Mouse (Mus musculus): ENCODE data around the gene Cuedc1. TPM values are rescaled to one million over a fixed set of nuclear protein-coding genes. Genes with fewer than 3 reads are reported as not detected.

Gene Cuedc1
- polyA plus RNA-seq, 1 experiment: 14.4 TPM

DNA sequence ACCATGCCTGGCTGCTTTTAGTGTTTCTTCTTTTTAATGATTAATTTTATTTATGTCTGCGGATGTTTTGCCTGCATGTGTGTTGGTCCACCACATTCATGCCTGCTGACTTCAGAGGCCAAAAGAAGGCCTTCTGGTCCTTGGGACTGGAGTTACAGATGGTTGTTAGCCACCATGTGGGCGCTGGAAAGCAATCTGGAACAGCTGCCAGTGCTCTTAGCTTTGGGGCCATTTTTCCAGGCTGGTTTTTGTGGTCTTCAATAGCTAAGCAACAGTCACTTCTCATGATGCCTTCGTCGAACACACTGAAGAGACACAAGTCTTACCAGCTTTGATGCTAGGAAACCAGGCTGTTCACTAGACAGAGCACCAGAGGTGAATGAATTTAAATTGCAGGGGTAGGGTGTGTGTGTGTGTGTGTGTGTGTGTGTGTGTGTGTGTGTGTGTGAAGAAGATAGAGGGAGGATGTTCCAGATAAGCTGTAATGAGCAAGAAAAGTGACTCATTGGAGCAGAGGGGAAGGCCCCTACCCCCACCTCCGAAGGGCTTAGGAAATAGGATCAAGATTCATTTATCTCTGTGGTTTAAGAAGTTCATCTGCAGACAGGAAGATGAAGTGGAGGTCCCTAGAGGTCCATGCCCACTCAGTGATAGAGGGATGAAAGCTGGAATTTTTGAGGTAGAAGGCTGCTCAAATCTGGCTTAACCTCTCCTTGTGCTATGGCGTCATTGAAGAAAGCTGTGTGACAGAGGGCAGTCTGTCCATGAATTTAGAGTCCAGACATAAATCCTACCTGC, 7.8 kb downstream of the Cuedc1 start:
- no peak for TF ChIP-seq CTCF (IDR thresholded peaks at IDR 0.05; ENCODE audit: control insufficient read depth, insufficient read depth, low read length)
- TF ChIP-seq POLR2A (IDR thresholded peaks at IDR 0.05; ENCODE audit: borderline replicate concordance, control insufficient read depth, low read depth, low read length): no peak
- peaks cover 2% of the 10 kb centered on the region for H3K4me1 ChIP-seq (ENCODE audit: control insufficient read depth, insufficient read depth, low read length)
- 65% methylated on average over 6 of the region's 6 CpGs for WGBS
- H3K4me3 ChIP-seq (replicated peaks; ENCODE audit: control insufficient read depth, low read depth, low read length): no peak overlapping the region
- H3K27ac ChIP-seq (ENCODE audit: control insufficient read depth, insufficient read depth, low read depth, low read length, poor library complexity): no peak overlapping the region

DNA sequence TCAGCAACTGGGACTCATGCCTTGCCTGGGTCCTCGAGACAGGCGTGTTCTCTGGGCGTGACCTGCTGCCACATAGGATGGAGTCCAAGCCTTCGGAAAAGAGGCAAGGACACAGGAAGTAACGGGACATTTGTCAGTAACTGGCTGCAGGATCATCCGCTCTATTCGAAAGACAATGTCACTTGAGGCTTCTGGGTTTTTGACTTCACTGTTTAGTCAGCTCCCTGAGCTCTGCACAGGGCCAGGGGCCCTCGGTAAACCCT, 8.4 kb downstream of the Cuedc1 start:
- TF ChIP-seq CTCF (IDR thresholded peaks at IDR 0.05; ENCODE audit: control insufficient read depth, insufficient read depth, low read length): no peak
- no peak for TF ChIP-seq POLR2A (IDR thresholded peaks at IDR 0.05; ENCODE audit: borderline replicate concordance, control insufficient read depth, low read depth, low read length)
- no peak overlapping the region for H3K27ac ChIP-seq (ENCODE audit: control insufficient read depth, insufficient read depth, low read depth, low read length, poor library complexity)
- H3K4me1 ChIP-seq (ENCODE audit: control insufficient read depth, insufficient read depth, low read length): peaks cover 2% of the 10 kb centered on the region
- 79% methylated on average over 8 of the region's 8 CpGs for WGBS
- no peak overlapping the region for H3K4me3 ChIP-seq (replicated peaks; ENCODE audit: control insufficient read depth, low read depth, low read length)

DNA sequence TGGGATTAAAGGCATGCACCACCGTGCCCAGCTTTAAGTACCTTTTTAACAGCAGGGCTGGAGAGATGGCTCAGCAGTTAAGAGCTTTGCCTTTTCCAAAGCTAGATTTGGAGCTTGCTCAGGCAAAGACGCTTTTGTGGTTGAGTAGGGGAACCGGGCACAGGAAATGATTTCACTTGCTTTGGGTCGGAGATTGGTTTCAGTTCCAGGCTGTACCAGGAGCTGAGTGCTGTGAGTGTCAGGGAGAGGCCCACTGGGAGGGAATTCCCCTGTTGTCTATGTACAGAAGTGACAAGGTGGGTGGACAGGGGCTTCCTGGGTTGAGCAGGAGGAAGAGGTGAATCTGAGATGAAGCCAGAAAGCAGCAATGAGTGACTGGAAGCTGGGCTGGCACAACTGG, 9.5 kb downstream of the Cuedc1 start:
- peaks cover 2% of the 10 kb centered on the region for H3K4me1 ChIP-seq (ENCODE audit: control insufficient read depth, insufficient read depth, low read length)
- TF ChIP-seq POLR2A (IDR thresholded peaks at IDR 0.05; ENCODE audit: borderline replicate concordance, control insufficient read depth, low read depth, low read length) (no peak), CTCF (IDR thresholded peaks at IDR 0.05; ENCODE audit: control insufficient read depth, insufficient read depth, low read length) (no peak)
- 2% methylated on average over 4 of the region's 4 CpGs for WGBS
- no peak overlapping the region for H3K27ac ChIP-seq (ENCODE audit: control insufficient read depth, insufficient read depth, low read depth, low read length, poor library complexity)
- H3K4me3 ChIP-seq (replicated peaks; ENCODE audit: control insufficient read depth, low read depth, low read length): no peak overlapping the region

DNA sequence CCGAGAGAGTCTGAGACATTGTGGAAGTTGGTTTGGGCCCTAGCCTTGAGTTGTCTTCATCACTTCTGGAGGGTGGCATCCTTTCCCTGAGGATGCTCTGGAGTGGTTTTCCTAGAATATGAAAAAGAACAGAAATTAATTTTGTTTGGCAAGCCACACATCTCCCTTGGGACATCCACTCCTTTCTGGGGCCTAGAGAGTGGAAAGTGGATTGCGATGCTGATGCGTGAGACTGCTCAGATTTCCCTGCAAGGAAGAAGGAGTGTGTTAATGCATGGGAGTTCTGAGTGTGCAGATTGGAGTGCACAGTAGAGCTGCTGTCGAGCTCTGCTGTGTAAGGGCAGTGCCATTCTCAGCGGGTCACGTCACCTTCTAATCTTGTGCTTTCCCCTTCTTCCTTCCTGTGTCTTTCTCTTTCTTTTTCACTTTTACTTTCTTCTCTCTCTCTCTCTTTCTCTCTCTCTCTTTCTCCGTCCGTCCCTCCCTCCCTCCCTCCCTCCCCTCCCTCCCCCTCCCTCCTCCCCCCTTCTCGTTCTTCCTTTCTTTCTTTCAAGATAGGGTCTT, 12.3 kb downstream of the Cuedc1 start:
- H3K4me1 ChIP-seq (ENCODE audit: control insufficient read depth, insufficient read depth, low read length): peaks cover 5% of the 10 kb centered on the region
- no peak for TF ChIP-seq CTCF (IDR thresholded peaks at IDR 0.05; ENCODE audit: control insufficient read depth, insufficient read depth, low read length)
- TF ChIP-seq POLR2A (IDR thresholded peaks at IDR 0.05; ENCODE audit: borderline replicate concordance, control insufficient read depth, low read depth, low read length): no peak
- no peak overlapping the region for H3K27ac ChIP-seq (ENCODE audit: control insufficient read depth, insufficient read depth, low read depth, low read length, poor library complexity)
- H3K4me3 ChIP-seq (replicated peaks; ENCODE audit: control insufficient read depth, low read depth, low read length): no peak overlapping the region
- 55% methylated on average over 9 of the region's 9 CpGs for WGBS

DNA sequence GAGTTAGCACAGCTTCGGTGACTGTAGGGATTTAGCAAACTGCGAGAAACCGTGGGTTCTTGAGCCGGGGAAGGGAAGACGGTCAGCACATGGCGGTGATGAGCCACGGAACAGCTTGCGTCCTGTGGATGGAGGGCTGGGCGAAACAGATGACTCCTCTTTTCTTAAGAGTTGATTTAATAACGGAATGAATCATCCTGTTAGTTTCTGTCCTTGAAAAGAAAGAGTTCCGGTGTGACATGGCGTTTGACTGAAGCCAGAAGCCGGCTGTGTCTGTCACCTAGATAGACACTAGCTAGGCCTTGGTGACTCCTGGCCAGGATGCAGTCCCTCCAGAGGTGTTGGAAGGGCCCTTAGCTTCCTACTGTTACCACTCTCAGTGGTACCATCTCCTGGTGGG, 14.2 kb downstream of the Cuedc1 start:
- Histone ChIP-seq H3K27ac (ENCODE audit: control insufficient read depth, insufficient read depth, low read depth, low read length, poor library complexity) (no peak overlapping the region), H3K4me1 (ENCODE audit: control insufficient read depth, insufficient read depth, low read length) (peaks cover 5% of the 10 kb centered on the region), H3K4me3 (replicated peaks; ENCODE audit: control insufficient read depth, low read depth, low read length) (no peak overlapping the region)
- no peak for TF ChIP-seq CTCF (IDR thresholded peaks at IDR 0.05; ENCODE audit: control insufficient read depth, insufficient read depth, low read length)
- TF ChIP-seq POLR2A (IDR thresholded peaks at IDR 0.05; ENCODE audit: borderline replicate concordance, control insufficient read depth, low read depth, low read length): no peak
- 88% methylated on average over 13 of the region's 13 CpGs for WGBS

DNA sequence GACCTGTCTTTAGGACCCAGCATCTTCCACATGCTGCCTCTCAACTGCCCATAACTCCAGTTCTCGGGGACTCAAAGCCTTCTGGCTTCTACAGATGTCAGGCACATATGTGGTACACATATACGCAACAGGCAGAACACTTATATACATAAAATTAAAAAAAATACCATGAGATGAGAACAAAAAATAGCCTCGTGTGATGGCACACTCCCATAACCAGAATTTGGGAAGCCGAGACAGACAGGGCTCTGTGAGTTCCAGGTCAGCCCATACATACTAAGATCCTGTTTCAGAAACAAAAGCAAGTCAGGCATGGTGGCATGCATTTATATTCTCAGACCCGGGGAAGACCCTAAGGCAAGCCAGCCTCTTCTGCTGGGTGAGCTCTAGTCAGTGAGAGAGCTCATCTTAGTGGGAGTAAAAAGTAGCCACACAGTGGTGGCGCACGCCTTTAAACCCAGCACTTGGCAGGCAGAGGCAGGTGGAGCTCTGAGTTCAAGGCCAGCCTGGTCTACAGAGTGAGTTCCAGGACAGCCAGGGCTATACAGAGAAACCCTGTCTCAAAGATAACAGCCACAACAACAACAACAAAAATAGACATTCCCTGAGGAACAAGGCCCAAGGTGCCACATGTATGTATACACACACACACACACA, 14.9 kb downstream of the Cuedc1 start:
- no peak for TF ChIP-seq CTCF (IDR thresholded peaks at IDR 0.05; ENCODE audit: control insufficient read depth, insufficient read depth, low read length)
- no peak for TF ChIP-seq POLR2A (IDR thresholded peaks at IDR 0.05; ENCODE audit: borderline replicate concordance, control insufficient read depth, low read depth, low read length)
- peaks cover 2% of the 10 kb centered on the region; the same call in 1 of the 2 replicates for H3K4me1 ChIP-seq (ENCODE audit: control insufficient read depth, insufficient read depth, low read length)
- H3K4me3 ChIP-seq (replicated peaks; ENCODE audit: control insufficient read depth, low read depth, low read length): no peak overlapping the region
- no peak overlapping the region for H3K27ac ChIP-seq (ENCODE audit: control insufficient read depth, insufficient read depth, low read depth, low read length, poor library complexity)
- 77% methylated on average over 7 of the region's 7 CpGs for WGBS

DNA sequence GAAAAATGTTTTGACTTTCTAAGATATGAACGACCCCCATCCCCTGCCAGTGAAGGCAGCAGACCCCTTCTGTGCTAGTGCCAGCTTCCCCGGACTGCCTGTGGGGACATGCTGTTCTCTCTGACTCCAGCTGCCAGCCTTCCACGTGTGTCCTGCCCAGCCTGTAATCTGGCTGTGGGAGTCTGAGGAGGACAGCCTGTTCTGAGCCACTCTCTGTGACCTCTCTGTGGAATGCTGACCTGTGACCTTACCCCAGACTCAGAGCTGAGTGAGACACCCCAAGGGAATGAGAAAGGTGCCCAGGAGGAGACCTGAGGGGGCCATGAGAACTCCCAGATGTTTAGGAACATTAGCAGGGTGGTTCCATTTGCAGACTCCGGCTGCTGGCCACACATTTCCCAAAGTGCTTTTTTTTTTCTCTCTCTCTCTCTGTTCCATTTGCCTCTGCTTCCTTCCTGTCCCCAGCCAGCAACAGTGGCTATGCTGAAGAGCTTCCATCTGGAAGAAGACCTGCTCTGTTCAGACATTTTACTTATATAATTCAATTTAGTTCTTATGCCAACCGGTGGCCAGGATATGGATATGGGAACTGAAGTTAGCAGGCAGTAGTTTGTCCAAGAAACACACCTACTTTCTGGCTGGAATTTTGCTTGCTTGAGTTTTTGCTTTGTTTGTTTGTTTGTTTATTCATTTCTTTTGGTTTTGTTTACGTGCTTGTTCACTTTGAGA, 15.8 kb downstream of the Cuedc1 start:
- Histone ChIP-seq H3K4me1 (ENCODE audit: control insufficient read depth, insufficient read depth, low read length) (peaks cover 2% of the 10 kb centered on the region; the same call in 1 of the 2 replicates), H3K4me3 (replicated peaks; ENCODE audit: control insufficient read depth, low read depth, low read length) (no peak overlapping the region), H3K27ac (ENCODE audit: control insufficient read depth, insufficient read depth, low read depth, low read length, poor library complexity) (no peak overlapping the region)
- 65% methylated on average over 6 of the region's 6 CpGs for WGBS
- TF ChIP-seq CTCF (IDR thresholded peaks at IDR 0.05; ENCODE audit: control insufficient read depth, insufficient read depth, low read length): no peak
- no peak for TF ChIP-seq POLR2A (IDR thresholded peaks at IDR 0.05; ENCODE audit: borderline replicate concordance, control insufficient read depth, low read depth, low read length)

DNA sequence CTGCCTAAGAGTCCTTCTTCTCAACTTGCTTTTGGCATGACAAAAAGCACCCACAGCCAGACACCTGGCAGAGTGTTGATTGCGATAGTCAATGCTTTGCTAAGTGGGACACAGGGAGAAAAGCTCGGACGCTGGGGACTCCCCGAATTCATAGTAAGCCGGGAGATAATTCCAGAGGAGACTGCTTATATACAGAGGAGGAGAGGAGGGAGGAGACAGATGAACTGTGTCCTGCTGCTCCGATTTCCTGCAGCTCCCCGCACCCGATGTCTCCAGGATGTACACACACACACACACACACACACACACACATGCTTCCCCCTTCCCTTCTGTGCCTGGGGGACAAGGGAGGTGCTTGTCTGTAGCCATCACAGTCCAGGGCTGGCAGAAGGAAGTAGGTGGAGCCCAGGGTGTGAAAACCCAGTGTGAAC, 17.0 kb downstream of the Cuedc1 start:
- TF ChIP-seq CTCF (IDR thresholded peaks at IDR 0.05; ENCODE audit: control insufficient read depth, insufficient read depth, low read length): no peak
- TF ChIP-seq POLR2A (IDR thresholded peaks at IDR 0.05; ENCODE audit: borderline replicate concordance, control insufficient read depth, low read depth, low read length): no peak
- peaks cover 2% of the 10 kb centered on the region; the same call in 1 of the 2 replicates for H3K4me1 ChIP-seq (ENCODE audit: control insufficient read depth, insufficient read depth, low read length)
- H3K4me3 ChIP-seq (replicated peaks; ENCODE audit: control insufficient read depth, low read depth, low read length): no peak overlapping the region
- no peak overlapping the region for H3K27ac ChIP-seq (ENCODE audit: control insufficient read depth, insufficient read depth, low read depth, low read length, poor library complexity)
- 5% methylated on average over 8 of the region's 8 CpGs for WGBS

Data from bone marrow, adult 2 months (tissue).